18 mouse cellular contexts compared by ENCODE assay signal in the genomic region with DNA sequence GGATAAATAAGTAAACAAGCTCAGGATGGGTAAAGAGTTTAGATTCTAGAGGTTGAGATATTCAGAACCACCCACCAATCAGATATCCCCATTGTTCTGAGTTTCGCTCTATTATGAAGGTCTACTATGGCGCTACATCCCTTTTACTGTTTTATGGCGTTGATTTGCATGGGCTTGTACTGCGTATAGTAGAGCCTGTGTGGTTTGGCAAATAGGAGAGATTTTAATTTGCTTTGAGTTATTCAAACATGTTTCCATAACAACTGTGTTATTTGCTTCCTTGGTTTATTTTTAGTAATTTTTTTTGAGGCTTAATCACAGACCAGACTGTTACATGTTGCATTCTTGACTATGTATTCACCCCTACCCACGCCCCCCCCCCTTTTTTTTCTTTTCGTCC.
"Had no signal": no experiment of that assay in that cellular context is flagged by ENCODE, and none has a peak within 500 bp of the region (broad histone marks: within the 10 kb centered on the region; RNA-seq: fewer than 3 reads in every experiment).

No protein-coding gene starts in this region.

- H3K36me3 ChIP-seq: liver, embryonic 13.5 days; midbrain, embryonic 12.5 days; neural tube, embryonic 12.5 days; neural tube, embryonic 15.5 days had no signal

- H3K4me1 ChIP-seq: liver, embryonic 13.5 days; midbrain, embryonic 12.5 days; neural tube, embryonic 12.5 days; neural tube, embryonic 15.5 days had no signal

- H3K9me3 ChIP-seq: liver, embryonic 13.5 days; midbrain, embryonic 12.5 days; neural tube, embryonic 12.5 days; neural tube, embryonic 15.5 days had no signal

- H3K27ac ChIP-seq: liver, embryonic 13.5 days; midbrain, embryonic 12.5 days; neural tube, embryonic 12.5 days; neural tube, embryonic 15.5 days; stomach, postnatal 0 days had no signal

- H3K4me3 ChIP-seq: layer of hippocampus, adult 2 months; liver, embryonic 13.5 days; midbrain, embryonic 12.5 days; neural tube, embryonic 12.5 days; neural tube, embryonic 15.5 days had no signal

- H3K4me2 ChIP-seq: liver, embryonic 13.5 days; midbrain, embryonic 12.5 days; neural tube, embryonic 12.5 days; neural tube, embryonic 15.5 days had no signal

- H3K9ac ChIP-seq: liver, embryonic 13.5 days; midbrain, embryonic 12.5 days; neural tube, embryonic 12.5 days; neural tube, embryonic 15.5 days had no signal

- DNase-seq: kidney, adult 11 months; kidney, adult 9 months; kidney, postnatal 25 days; layer of hippocampus, adult 9-11 months; liver, embryonic 13.5 days; lung, adult 2 months; lung, postnatal 14 days; lung, postnatal 4 days; right cerebral cortex, adult 18-20 months; right cerebral cortex, postnatal 14 days; right cerebral cortex, postnatal 4 days; thymus, adult 18-20 months; thymus, postnatal 36 days had no signal

- H3K27me3 ChIP-seq: liver, embryonic 13.5 days; midbrain, embryonic 12.5 days; neural tube, embryonic 12.5 days; neural tube, embryonic 15.5 days had no signal
